Mouse (Mus musculus): ENCODE results near the gene Ifih1. TPM values are rescaled to one million over a fixed set of nuclear protein-coding genes. Genes with fewer than 3 reads are reported as not detected.

The Ifih1 gene
- polyA plus RNA-seq, 1 experiment from 2014 or later = 0.87 TPM

Other genes starting within 250 kb of the Ifih1 start
- 2.4 and 17.8 TPM in 2 replicates for gene Dpp4, start 234.0 kb downstream of the Ifih1 start, polyA plus RNA-seq (2015; fragmentation: Nextera tagmentation; extraction: Ambion mirVana)
- gene Gcg, start 162.6 kb downstream of the Ifih1 start, polyA plus RNA-seq (2015; fragmentation: Nextera tagmentation; extraction: Ambion mirVana) = 0.33 and 0.43 TPM in 2 replicates
- gene Fap, start 72.2 kb downstream of the Ifih1 start, polyA plus RNA-seq (2015; fragmentation: Nextera tagmentation; extraction: Ambion mirVana) = 2.2 and 3.2 TPM in 2 replicates
- gene Gca, start 18.0 kb upstream of the Ifih1 start, polyA plus RNA-seq (2015; fragmentation: Nextera tagmentation; extraction: Ambion mirVana) = 3.2 and 3.8 TPM in 2 replicates